Mouse (Mus musculus) cerebellum, adult 2 months (tissue): ENCODE data around the gene Ush1g.

Experiments used
- CTCF ChIP-seq: fragments of 200-500 bp; IDR thresholded peaks from 2 replicates; pipeline ENCODE4 v1.5.1; 2011; ENCODE audit warnings: low read depth, mild to moderate bottlenecking, control low read depth, low read length, moderate library complexity, borderline replicate concordance; ENCODE audit not compliant: insufficient read depth
- POLR2A ChIP-seq: fragments of 200-500 bp; IDR thresholded peaks from 2 replicates; pipeline ENCODE4 v1.6.1; 2011; ENCODE audit warnings: low read length, control low read depth, borderline replicate concordance; ENCODE audit not compliant: insufficient read depth

DNA sequence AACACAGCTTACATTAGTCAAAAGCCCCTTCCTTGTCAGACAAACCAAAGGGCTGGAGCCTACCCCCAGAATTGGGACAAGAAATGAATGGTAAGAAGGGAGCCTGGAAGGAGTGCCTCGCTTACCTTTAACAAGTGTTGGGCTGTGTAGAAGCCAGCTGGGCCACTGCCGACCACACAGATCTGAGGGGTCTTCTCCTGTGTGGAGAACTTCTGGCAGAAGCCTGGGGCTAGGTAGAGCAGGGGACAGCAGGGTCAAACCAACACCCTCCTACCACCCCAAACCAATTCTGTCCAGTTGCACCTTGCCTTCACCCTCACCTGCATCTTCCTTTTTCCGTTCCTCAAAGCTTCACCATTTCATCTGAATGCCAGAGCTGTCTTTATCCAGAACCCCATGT, 45.9 kb downstream of the Ush1g start:
- no peak for TF ChIP-seq POLR2A
- no peak for TF ChIP-seq CTCF
